Mouse (Mus musculus) intestine, embryonic 16.5 days (tissue): ENCODE data around the gene Npy4r. TPM values are rescaled to one million over a fixed set of nuclear protein-coding genes. Genes with fewer than 3 reads are reported as not detected.

Source experiments
- ATAC-seq: fragments of 200-750 bp; cut with Nextera tagmentation; 2 replicates; pipeline ENCODE4 v1.8.0; 2017; ENCODE audit warnings: moderate TSS enrichment, moderate library complexity
- H3K27ac ChIP-seq: fragments of 300-500 bp; sonication (generic); 2 replicates; pipeline ENCODE4 v1.5.1; 2014; ENCODE audit warnings: mild to moderate bottlenecking, low read length
- H3K27me3 ChIP-seq: fragments of 300-500 bp; sonication (generic); replicated peaks from 2 replicates; pipeline ENCODE4 v1.6.1; 2014; ENCODE audit warnings: low read length, control low read depth, mixed read lengths; ENCODE audit not compliant: control insufficient read depth, insufficient read depth
- H3K36me3 ChIP-seq: fragments of 300-500 bp; sonication (generic); 2 replicates; pipeline ENCODE4 v1.6.1; 2014; ENCODE audit warnings: low read length, control low read depth; ENCODE audit not compliant: control insufficient read depth, insufficient read depth
- H3K4me1 ChIP-seq: fragments of 300-500 bp; sonication (generic); 2 replicates; pipeline ENCODE4 v1.6.1; 2014; ENCODE audit warnings: low read length, control low read depth, mixed read lengths; ENCODE audit not compliant: control insufficient read depth, insufficient read depth
- H3K4me2 ChIP-seq: fragments of 300-500 bp; sonication (generic); 2 replicates; pipeline ENCODE4 v1.6.1; 2014; ENCODE audit warnings: low read depth, low read length, control low read depth
- H3K4me3 ChIP-seq: fragments of 300-500 bp; sonication (generic); 2 replicates; pipeline ENCODE4 v1.5.1; 2014; ENCODE audit warnings: mild to moderate bottlenecking, low read length
- H3K9ac ChIP-seq: fragments of 300-500 bp; sonication (generic); 2 replicates; pipeline ENCODE4 v1.6.1; 2014; ENCODE audit warnings: low read depth, low read length
- H3K9me3 ChIP-seq: fragments of 300-500 bp; sonication (generic); 2 replicates; pipeline ENCODE4 v1.6.1; 2016; ENCODE audit warnings: low read length, control low read depth; ENCODE audit not compliant: control insufficient read depth
- WGBS: fragments of 180-500 bp; shearing (Covaris S2); extraction: QIAGEN DNeasy Blood & Tissue Kit; methylation state at CpG from one replicate; pipeline ENCODE4 v1.1.7; 2014; 5-methylcytosine and 5-hydroxymethylcytosine counted together
- polyA plus RNA-seq: library from polyadenylated mRNA; unstranded; fragments of >200 nt; fragmentation: Nextera tagmentation; extraction: Ambion mirVana; gene quantifications from 2 replicates; pipeline ENCODE4 v1.2.1, GENCODE M21; 2015

The Npy4r gene
- polyA plus RNA-seq, 1 experiment from 2014 or later, result 0.48 TPM

- no peak for ATAC-seq
- Histone ChIP-seq H3K4me1 (peaks cover 3% of the 10 kb centered on the region; the same call in 1 of the 2 replicates), H3K36me3 (no peaks in the 10 kb centered on the region), H3K4me3 (no peak within 1 kb of the TSS), H3K27me3 (no peaks in the 10 kb centered on the region), H3K9me3 (no peaks in the 10 kb centered on the region), H3K4me2 (no peak within 1 kb of the TSS), H3K9ac (no peak within 1 kb of the TSS), H3K27ac (no peak within 1 kb of the TSS)
- WGBS, result 64% methylated on average over 5 of the region's 5 CpGs
These were observed 49.7 kb downstream of the Npy4r start, which contains the start of gene A630023A22Rik for GRCm38 (mm10) chr14:34102601-34103000. A630023A22Rik (minus strand) TSS chr14:34102754.

- Histone ChIP-seq H3K4me3 (no peak overlapping the region), H3K9ac (no peak overlapping the region), H3K27me3 (no peaks in the 10 kb centered on the region), H3K36me3 (no peaks in the 10 kb centered on the region), H3K4me1 (no peaks in the 10 kb centered on the region), H3K27ac (no peak overlapping the region), H3K4me2 (no peak overlapping the region), H3K9me3 (no peaks in the 10 kb centered on the region)
- no peak for ATAC-seq
- WGBS, result 73% methylated on average over 5 of the region's 5 CpGs
These were observed 56.1 kb downstream of the Npy4r start for GRCm38 (mm10) chr14:34096161-34096560.

Other genes starting within 250 kb of the Npy4r start
- 6.6 and 6.9 TPM in 2 replicates for gene Gdf10, start 228.9 kb downstream of the Npy4r start, polyA plus RNA-seq
- 0.11 and 0.34 TPM in 2 replicates for gene Gdf2, start 211.4 kb downstream of the Npy4r start, polyA plus RNA-seq
- gene Rbp3, start 198.5 kb downstream of the Npy4r start, polyA plus RNA-seq, result not detected in 2 replicates
- gene Zfp488, start 173.7 kb downstream of the Npy4r start, polyA plus RNA-seq, result 0.12 TPM in 2 replicates
- gene Gm30083, start 137.3 kb downstream of the Npy4r start, polyA plus RNA-seq, result not detected in 2 replicates
- not detected in 2 replicates for gene Gm5460, start 135.7 kb downstream of the Npy4r start, polyA plus RNA-seq
- gene Antxrl, start 99.8 kb downstream of the Npy4r start, polyA plus RNA-seq, result not detected in 2 replicates
- gene Anxa8, start 66.5 kb downstream of the Npy4r start, polyA plus RNA-seq, result 5.7 and 6.7 TPM in 2 replicates
- 0.24 and 0.98 TPM in 2 replicates for gene A630023A22Rik, start 49.7 kb downstream of the Npy4r start, polyA plus RNA-seq
- 0.26 and 0.27 TPM in 2 replicates for gene Gprin2, start 49.2 kb upstream of the Npy4r start, polyA plus RNA-seq
- gene Syt15, start 67.1 kb upstream of the Npy4r start, polyA plus RNA-seq, result 0.86 and 1.2 TPM in 2 replicates
- gene Shld2, start 158.0 kb upstream of the Npy4r start, polyA plus RNA-seq, result 5.8 and 7.1 TPM in 2 replicates
- gene Glud1, start 158.2 kb upstream of the Npy4r start, polyA plus RNA-seq, result 72.9 and 73.6 TPM in 2 replicates
- not detected in 2 replicates for gene Fam25c, start 202.9 kb upstream of the Npy4r start, polyA plus RNA-seq
- 35.5 and 37.9 TPM in 2 replicates for gene Sncg, start 222.3 kb upstream of the Npy4r start, polyA plus RNA-seq
- 7.1 and 7.2 TPM in 2 replicates for gene Mmrn2, start 223.0 kb upstream of the Npy4r start, polyA plus RNA-seq